Mouse (Mus musculus): ENCODE measurements around the gene Klhl25.
A peak's percentile ranks its signal among the peaks of the same experiment; 100 is the strongest.
"Not testable (repeated sequence)": the region's sequence is repeated elsewhere in the genome, so short reads cannot be mapped to it uniquely, and the experiment has no call there.

Gene Klhl25

DNA sequence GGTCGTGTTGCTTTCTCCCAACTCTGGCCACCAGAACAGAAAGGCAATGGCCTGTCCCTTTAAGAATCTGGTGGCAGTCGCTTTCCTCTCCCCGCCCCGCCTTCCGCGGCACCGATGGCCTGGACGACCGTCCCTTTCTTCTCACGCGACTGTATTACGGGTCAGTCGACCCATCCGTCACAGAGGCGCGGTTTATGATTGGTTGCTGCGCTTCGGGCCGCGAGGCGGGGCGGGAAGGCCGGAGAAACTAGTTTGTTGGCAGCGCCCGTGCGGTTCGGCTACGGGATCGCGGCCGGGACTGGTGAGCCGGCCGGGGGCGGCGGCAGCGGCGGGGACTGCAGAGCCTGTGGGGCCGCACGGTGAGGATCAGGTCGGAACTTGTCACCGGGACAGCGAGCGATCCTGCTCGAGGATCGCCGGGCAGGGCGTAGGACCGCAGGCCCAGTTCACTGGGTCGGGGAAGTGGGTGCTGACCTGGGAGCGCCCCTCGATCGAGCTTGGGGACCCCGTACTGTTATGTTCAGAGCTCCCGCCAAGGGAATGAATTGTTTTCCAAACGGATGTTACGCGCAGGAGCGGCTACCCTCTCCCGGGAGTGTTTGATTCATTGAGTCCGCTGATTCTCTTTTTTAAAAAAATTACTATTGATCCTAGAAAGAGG lies at the start of gene Klhl25:
Klhl25 (plus strand) TSS at position 196 of the 661 bp plus-strand sequence.
- DNase-seq (ENCODE audit: extremely low spot score, low spot score): peak; percentile 97

DNA sequence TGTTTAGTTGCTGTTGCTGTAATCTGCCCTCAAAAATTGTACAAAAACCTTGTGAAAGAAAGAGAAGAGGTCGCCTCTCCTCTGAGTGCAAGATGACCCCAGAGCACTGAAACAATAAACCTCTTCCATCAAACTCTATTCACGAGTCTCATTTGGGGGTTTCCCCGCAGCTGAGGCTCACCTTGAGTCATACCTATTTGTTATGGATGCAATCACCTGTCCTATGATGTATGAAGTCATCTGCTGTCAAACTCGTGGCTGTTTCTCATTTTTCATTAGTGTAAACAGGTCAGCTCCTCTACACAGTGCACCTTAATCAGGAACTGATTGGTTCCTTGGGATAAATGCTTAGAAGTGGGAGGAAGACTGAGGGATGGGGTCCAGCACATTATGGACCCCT lies 47.6 kb upstream of the Klhl25 start:
- DNase-seq (ENCODE audit: extremely low spot score, low spot score): no peak

DNA sequence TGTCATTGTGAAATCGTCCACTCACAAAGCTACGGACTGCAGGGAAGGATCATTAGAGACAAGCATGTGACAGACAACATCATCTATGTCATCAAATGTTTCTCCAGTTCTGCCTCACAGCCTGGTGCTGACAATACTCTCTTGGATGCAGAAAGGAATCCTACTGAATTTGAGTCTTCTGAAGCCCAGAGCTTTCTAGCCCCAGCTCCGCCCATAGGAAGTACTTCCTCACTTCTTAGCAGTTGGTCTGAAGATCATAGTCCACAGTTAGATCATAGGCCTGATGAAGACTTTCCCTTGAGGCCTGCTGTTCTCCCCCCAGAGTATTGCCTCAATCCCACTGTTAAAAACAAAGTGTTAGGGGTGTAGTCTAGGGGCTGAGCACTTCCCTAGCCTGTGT lies 47.1 kb upstream of the Klhl25 start:
- no peak for DNase-seq (ENCODE audit: extremely low spot score, low spot score)

DNA sequence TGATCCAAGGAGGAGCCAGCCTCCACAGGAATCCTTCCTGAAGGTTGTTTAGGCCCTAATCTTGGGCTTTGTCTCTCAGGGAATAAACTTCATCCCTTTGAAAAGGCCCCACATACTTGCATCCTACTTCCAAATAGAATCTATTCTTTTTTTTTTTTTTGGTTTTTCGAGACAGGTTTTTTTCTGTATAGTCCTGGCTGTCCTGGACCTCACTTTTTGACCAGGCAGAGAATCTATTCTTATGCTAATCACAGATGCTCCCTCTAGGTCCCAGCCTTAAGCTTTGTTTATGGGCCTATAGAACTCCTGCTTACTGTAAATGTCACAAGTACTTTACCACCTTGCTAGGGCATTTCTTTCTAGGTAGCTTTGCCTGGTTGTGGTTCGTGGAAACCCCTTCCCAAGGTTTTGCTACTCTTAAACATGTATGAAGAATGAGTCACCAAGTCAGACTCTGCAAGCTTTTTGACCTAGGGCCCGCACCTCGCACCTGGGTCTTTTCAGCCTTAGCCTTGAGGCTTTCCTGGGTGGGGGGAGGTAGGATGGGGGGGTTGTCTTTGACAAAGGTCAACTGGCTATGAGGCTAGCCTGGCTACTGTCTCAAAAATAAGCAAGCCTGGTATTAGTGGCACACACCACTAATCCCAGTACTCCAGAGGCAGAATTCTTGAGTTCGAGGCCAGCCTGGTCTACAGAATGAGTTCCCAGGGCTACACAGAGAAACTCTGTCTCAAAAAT lies 46.3 kb upstream of the Klhl25 start:
- no peak for DNase-seq (ENCODE audit: extremely low spot score, low spot score)

DNA sequence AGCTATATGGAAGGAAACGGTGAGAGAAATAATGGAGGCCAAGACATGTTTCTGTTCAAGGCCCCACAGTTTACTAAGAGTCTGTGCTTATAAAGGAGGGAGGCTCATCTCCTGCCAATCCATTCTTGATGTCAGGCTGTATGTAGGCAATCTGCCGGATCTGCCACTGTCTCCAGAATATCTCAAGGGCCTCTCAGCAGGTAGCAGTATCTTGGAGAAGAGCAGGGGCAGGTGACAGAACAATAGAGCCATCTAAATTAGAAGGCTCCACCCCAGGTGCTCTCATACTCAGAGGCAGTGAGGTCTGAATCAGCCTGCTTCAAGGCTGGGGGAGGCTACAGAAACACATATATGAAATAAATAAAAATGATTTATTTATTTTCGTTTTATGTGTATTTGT lies 45.2 kb upstream of the Klhl25 start:
- no peak for DNase-seq (ENCODE audit: extremely low spot score, low spot score)

DNA sequence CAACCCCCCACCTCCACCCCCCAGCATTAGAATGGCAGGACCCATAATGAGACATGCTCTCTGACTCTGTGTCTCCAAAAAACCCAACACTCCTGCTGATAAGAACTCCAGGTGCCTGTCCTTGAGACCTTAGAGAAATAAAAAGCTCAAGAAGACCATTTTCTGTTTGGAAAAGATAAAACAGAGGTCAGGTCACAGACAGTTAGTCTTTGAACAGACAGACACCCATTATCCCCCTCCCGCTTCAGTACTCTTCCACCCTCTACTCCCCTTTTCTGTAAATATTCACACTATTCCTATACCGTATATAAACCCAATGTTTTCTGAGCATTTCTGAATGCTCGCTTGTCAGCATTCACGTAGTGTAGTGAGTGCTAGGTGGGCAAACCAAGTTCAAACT lies 41.9 kb upstream of the Klhl25 start:
- DNase-seq (ENCODE audit: extremely low spot score, low spot score): no peak

DNA sequence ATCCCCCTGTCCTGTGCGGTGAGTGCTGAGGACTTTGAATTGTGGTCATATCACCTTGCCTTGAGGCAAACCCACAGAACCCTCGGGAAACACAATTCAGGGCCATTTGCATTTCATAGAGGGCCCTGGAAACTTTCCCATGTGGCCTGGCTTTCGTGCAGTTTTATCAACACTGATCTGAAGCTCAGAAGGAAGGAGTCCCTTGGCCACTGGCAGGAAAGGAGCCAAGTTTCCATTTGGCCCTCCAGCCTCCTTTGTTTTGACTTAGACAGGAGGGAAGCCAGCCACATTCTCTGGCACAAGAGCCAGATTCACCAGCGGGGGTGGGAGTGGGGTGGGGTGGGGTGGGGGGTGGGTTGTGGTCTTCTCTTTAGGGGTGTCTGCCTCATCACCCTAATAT lies 41.4 kb upstream of the Klhl25 start:
- no peak for DNase-seq (ENCODE audit: extremely low spot score, low spot score)

DNA sequence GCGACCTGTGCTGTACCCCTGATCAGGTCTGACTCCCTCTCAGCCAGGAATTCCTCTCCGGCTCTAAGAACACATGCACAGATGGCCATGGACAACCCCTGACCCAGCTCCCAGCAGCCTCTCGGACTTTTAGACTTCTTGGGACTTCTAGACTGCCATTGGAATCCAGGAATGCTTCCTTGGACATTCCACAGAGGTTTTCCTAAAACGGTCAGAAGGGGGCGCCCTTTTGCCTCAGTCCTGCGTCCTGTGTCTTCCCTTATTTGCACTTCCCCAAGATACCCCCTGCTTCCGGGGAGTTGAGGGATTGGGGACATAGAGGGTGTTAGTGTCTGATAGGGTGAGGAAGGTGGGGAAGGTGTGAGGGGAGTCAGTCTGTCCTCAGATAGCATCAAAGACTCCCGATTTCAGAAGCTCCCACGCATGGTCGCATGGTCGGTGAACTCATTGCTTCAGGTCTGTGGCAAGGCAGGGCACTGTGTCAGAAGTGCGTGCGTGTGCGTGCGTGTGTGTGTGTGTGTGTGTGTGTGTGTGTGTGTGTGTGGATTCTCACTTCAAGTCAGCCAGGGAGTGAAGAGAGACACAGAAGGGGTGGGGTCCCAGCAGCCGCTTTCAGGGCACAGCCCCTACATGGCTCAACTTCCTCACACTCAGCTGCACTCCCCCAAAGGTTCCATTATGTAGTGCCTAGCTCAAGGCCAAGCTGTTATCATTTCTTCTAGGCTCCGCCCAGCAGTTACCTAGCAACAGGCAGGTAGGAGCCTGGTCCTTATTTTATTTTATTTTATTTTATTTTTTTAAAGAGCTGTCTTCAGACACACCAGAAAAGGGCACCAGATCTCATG lies 40.4 kb upstream of the Klhl25 start:
- peak; percentile 31 for DNase-seq (ENCODE audit: extremely low spot score, low spot score)

DNA sequence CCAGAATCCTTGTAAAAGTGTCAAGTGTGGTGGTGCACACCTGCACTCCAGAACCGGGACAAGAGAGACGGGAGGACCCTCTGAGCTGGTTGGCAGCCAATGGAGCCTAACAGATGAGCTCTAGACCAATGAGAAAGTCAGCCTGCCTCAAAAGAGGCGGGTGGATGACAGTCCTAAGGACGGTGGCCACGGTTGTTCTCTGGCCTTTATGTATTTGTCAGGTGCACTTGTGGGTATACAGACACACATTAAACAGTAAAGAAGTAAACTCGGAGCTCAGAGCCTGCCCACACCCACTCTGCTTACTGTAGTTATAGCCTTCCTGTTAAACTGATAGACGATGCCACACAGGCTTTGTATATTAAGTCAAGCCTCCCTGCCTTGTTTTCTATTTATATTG lies 27.4 kb upstream of the Klhl25 start:
- no peak for DNase-seq (ENCODE audit: extremely low spot score, low spot score)

DNA sequence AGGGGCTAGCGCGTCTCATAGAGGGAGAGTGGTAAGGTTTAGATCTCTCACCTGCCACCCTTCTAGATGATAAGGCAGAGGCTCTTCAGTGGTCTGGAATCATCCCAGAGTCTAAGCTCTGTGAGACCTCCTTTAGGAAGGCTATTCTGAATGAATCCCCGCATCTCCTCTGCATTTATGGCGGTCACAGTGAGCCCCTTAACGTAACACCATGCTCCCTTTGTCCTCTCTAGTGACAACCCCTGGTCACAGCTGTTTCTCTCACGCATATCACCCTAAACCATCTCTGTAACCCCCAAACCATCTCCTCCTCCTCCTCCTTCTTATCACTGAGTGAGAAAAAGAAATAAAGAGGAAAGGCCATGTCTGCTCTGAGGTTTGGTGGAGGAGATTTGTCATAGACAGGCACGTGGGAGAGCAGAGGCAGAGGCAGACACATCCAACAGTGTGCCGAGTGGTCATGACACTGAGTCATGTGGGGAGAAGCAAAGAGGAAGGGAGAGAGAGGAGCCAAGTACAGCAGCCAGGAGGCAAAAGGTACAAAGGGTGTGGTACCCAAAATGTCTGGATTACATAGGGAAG lies 25.9 kb upstream of the Klhl25 start:
- DNase-seq (ENCODE audit: extremely low spot score, low spot score): no peak

DNA sequence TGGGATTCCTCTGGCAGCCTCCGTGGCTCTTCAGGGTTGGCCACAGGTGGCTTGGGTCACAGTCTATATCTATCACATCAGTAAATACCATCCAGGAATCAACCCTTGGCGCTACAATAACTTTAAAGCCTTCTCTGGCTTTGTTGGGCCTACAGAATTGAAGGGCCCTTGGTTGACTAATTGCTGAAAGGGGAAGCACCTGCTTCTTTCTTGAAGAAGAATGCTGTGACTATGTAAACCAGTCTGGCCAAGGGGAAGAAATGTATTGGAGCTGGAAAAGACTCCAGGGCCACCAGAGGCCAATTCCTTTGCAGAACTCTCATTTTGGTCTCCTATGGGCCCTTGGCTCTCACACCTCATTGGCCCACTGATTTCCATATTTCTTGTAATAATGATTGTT lies 25.0 kb upstream of the Klhl25 start:
- no peak for DNase-seq (ENCODE audit: extremely low spot score, low spot score)

DNA sequence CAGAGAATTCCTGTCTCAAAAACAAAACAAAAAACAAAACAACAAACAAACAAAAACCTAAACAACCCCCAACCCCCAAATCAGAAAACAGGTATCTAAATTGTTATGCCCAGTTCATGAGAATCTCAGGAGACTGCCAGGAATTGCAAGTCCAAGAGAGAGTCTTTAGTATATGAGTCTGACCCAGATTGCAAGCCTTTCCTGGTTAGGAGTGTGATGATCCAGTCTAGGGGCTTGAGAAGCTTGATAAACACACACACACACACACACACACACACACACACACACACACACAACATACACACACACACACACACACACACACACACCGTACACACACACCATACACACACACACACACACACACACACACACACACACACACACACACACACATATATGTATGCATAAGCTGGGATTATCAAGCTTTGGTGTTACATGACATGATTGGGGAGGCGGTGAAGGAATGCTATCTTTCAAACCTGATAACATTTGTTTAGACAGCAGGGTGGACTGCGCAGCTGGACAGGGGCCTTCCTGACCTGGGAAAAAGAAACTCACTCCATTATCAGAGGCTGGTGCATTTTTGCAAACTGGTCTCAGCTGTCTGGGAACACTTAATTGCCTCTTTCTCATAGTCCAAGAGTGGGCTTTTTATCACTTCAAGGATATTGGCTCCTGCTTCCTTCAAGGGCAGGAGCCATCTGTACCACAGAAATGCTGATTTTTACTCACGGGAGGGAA lies 21.6 kb upstream of the Klhl25 start:
- no peak for DNase-seq (ENCODE audit: extremely low spot score, low spot score)

DNA sequence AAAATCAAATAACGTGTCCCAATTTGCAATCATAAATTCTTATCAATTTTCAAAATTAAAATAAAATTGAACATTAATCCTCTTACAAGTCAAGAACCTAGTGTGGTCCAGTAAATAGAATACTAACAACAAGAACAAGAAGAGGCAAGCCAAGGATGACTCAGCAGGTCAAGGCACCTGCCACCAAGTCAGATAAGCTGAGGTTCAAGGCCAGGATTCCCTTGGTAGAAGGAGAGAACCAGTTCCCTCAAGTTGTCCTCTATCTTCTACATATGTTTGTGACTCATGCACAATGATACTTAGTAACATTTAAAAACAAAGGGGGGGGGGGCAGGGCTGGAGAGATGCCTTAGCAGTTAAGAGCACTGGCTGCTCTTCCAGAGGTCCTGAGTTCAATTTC lies 20.8 kb upstream of the Klhl25 start:
- no peak for DNase-seq (ENCODE audit: extremely low spot score, low spot score)

DNA sequence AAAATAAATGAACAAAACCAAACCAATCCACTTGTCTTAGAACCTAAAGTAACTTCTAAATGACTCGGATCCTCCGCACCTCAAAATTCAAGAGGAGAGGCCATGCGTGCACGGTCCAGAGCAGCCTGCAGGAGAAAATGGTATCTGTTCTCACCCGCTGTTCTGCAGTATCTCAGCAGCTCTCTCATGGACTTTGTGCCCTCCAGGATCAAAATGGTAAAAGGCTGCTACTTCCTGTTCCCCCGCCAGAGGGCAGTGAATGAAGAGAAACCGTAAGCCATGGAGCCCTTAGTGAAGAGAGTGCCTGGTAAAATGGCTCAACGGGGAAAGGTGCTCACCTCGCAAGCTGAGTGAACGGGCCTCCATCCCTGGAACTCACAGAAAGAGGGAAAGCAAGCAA lies 20.3 kb upstream of the Klhl25 start:
- DNase-seq (ENCODE audit: extremely low spot score, low spot score): peak; percentile 77

DNA sequence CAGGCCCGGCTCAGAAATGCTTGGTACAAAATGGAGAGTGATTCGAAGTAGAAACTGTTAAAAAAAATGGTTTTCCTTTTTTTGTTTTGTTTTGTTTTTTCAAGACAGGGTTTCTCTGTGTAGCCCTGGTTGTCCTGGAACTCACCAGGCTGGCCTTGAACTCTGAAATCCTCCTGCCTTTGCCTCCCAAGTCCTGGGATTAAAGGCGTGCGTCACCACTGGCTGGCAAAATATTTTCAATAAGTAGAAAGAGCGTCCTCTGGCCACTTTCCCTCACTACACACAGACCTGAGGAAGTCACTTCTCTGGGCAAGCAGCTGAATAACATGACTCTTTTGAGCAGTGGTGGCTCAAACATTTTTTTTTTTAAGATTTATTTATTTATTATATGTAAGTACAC lies 19.6 kb upstream of the Klhl25 start:
- no peak for DNase-seq (ENCODE audit: extremely low spot score, low spot score)

DNA sequence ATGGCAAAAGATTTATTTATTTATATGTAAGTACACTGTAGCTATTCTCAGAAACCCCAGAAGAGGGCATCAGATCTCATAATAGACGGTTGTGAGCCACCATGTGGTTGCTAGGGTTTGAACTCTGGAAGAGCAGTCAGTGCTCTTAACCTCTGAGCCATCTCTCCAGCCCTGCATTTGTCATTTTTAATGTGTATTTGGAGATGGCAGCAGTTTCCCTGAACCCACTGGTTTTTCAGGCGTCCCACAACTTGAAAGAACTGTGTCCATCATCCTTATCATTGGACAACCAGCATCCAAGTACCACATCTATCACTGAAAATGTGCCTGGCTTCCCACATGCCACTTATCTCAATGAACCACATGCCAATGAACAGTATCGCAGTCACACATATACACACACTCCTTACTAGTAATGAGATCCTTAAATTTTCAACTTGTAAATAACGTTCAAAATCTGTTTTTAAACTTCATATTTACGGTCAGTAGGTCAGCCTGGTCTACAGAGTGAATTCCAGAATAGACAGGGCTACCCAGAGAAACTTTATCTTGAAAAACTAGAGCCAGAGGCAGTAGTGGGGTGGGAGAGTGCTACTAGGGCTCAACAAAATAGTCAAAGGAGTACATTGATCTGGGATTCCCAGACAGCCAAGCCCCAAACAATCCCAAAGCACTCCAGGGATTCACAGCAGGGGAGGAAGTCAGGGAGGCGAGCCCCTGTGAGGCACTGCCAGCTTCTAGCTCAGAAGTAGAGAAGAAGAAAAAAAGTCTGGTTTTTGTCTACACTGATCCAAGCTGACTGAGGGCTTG lies 17.7 kb upstream of the Klhl25 start:
- DNase-seq (ENCODE audit: extremely low spot score, low spot score): no peak

DNA sequence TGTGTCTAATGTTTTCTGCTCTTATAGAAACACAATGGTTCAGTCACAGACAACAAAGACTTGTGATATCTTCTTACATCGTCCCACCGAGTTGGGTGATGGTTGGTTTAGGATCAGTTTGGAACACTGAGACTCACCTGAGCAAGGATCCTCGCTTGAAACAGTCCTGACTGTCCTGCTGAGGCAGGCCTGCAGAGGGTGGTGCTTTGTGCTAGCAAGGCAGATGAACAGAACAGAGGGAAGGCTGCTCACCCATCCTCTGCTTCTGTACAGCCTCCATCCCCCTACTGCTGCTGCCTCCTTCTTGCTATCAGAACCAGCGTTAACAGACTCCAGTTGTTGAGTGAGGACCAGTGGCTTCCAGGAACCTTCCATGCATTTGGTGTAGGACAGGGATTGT lies 14.2 kb upstream of the Klhl25 start:
- not testable (repeated sequence) for DNase-seq (ENCODE audit: extremely low spot score, low spot score)

DNA sequence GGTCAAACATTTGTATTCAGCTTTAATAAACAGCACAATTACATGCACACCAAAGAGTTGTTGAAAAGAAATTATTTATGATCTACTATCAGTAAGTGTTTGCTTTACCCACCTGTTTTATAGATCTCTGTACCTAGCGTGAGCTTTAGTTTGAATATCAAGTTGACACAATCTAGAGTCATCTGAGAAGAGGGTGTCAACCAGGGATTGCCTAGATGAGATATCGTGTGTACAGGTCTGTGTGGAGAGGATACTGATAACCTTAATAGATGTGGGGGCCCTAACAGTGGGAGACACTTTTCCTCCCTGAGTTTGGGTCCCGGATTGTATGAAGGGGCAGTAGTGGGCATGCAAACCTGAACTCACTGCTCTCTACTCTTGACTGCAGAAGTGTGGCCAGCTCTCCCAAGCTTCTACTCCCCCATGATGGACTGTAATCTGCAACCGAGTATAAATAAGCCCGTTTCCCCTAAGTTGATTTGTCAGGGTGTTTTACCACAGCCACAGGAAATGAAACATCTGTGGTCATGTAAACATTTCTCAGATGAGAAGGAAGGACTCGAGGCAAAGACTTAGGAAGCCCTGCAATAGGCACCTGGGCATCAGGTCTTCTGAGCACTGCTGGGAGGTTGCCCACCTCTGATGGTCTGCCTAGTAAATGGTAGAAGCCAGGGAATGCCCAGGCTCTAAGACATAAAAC lies 13.0 kb upstream of the Klhl25 start:
- DNase-seq (ENCODE audit: extremely low spot score, low spot score): not testable (repeated sequence)

DNA sequence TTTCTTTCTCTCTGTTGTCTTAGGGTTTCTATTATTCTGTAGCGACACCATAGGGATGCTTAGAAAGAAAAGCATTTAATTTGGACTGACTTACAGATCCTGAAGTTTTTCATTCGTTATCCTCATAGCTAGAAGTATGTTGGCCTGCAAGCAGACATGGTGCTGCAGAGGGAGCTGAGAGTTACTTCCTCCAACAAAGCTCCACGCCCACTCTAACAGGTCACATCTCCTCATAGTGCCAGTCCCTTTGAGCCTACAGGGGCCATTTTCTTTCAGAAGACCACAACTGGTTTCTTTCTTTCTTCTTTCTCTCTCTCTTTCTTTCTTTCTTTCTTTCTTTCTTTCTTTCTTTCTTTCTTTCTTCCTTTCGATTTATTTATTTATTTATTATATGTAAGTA lies 8.0 kb upstream of the Klhl25 start:
- no peak for DNase-seq (ENCODE audit: extremely low spot score, low spot score)

DNA sequence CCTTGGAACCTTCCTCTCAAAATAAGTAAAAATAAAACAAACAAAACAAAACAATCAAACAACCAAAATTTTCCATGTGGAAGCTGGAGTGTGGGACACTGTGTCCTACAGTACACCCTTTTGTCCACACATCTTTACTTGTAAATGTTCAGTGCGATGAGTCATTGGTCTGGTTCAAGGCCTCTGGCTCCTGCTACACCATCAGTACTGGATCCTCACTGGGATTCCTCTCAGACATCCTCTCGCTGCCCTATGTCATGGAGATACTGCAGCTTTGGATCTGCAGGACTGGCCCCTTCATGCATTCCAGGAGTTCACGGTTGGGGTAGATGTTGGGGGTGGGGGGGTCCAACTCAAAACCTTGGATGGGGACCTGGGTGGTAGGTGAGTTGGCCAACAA lies 5.8 kb upstream of the Klhl25 start:
- no peak for DNase-seq (ENCODE audit: extremely low spot score, low spot score)
